Mouse (Mus musculus) MEL (cell line): ENCODE results near the gene S100a1. TPM values are rescaled to one million over a fixed set of nuclear protein-coding genes. Genes with fewer than 3 reads are reported as not detected.

Experiments
- DNase-seq: peaks from one replicate; pipeline ENCODE4 v3.0.0; 2011; ENCODE audit warnings: low read depth, low spot score
- H3K27ac ChIP-seq: 2 replicates; pipeline ENCODE4 v1.5.1; 2012; ENCODE audit warnings: low read depth, mild to moderate bottlenecking, control low read depth, low read length, moderate library complexity; ENCODE audit not compliant: control insufficient read depth
- H3K27me3 ChIP-seq, 2 experiments: fragments of 150-350 bp in 1 of 2; sonication (generic) in 1 of 2; 2 replicates each; pipeline ENCODE4 v1.6.1; 2012; ENCODE audit warnings: low read length in 2 of 2, mild to moderate bottlenecking in 2 of 2, improper control_type of control experiment in 1 of 2, moderate library complexity in 1 of 2; ENCODE audit not compliant: insufficient read depth in 2 of 2, control insufficient read depth in 1 of 2
- H3K36me3 ChIP-seq, 2 experiments: 2 replicates each; pipeline ENCODE4 v1.6.1; 2012 to 2014; ENCODE audit warnings: low read length in 2 of 2, improper control_type of control experiment in 1 of 2, inconsistent platforms in 1 of 2, mild to moderate bottlenecking in 1 of 2; ENCODE audit not compliant: insufficient read depth in 2 of 2, control insufficient read depth in 1 of 2
- H3K4me1 ChIP-seq, 2 experiments: fragments of 150-350 bp in 1 of 2; sonication (generic) in 1 of 2; 2 replicates each; pipeline ENCODE4 v1.6.1; 2012; ENCODE audit warnings: low read length in 2 of 2, improper control_type of control experiment in 1 of 2, mild to moderate bottlenecking in 1 of 2; ENCODE audit not compliant: insufficient read depth in 2 of 2, control insufficient read depth in 1 of 2
- H3K4me3 ChIP-seq, 2 experiments: fragments of 150-350 bp in 1 of 2; sonication (generic) in 1 of 2; 2 replicates each; pipeline ENCODE4 v1.5.1; 2012; ENCODE audit warnings: low read depth in 2 of 2, low read length in 2 of 2, mild to moderate bottlenecking in 2 of 2, moderate library complexity in 2 of 2, control low read depth in 1 of 2, improper control_type of control experiment in 1 of 2; ENCODE audit not compliant: control insufficient read depth in 1 of 2, insufficient read depth in 1 of 2
- H3K79me2 ChIP-seq: 2 replicates; pipeline ENCODE4 v1.6.1; 2012; ENCODE audit warnings: mild to moderate bottlenecking, low read length, moderate library complexity; ENCODE audit not compliant: control insufficient read depth, poor library complexity, insufficient read depth
- H3K9ac ChIP-seq: 2 replicates; pipeline ENCODE4 v1.6.1; 2012; ENCODE audit warnings: low read depth, mild to moderate bottlenecking, control low read depth, low read length, moderate library complexity; ENCODE audit not compliant: control insufficient read depth, poor library complexity, severe bottlenecking
- H3K9me3 ChIP-seq: fragments of 150-350 bp; sonication (generic); replicated peaks from 2 replicates; pipeline ENCODE4 v1.6.1; 2012; ENCODE audit warnings: mild to moderate bottlenecking, low read length, improper control_type of control experiment, moderate library complexity; ENCODE audit not compliant: insufficient read depth
- JUND ChIP-seq: IDR thresholded peaks from 2 replicates; pipeline ENCODE4 v1.6.1; 2011; ENCODE audit warnings: low read depth, mild to moderate bottlenecking, improper control_type of control experiment, low read length
- MAFK ChIP-seq: IDR thresholded peaks from 2 replicates; pipeline ENCODE4 v1.6.1; 2011; ENCODE audit warnings: low read depth, mild to moderate bottlenecking, low read length, improper control_type of control experiment, borderline replicate concordance
- NELFE ChIP-seq: IDR thresholded peaks from 2 replicates; pipeline ENCODE4 v1.6.1; 2011; ENCODE audit warnings: low read depth, low read length, improper control_type of control experiment
- TAL1 ChIP-seq: IDR thresholded peaks from 2 replicates; pipeline ENCODE4 v1.6.1; 2012; ENCODE audit warnings: mild to moderate bottlenecking, inconsistent platforms, low read length, moderate library complexity, mixed read lengths
- USF1 ChIP-seq: IDR thresholded peaks from 2 replicates; pipeline ENCODE4 v1.6.1; 2014; ENCODE audit warnings: low read depth, mild to moderate bottlenecking, inconsistent platforms, low read length, improper control_type of control experiment, moderate library complexity
- USF2 ChIP-seq, 2 experiments: IDR thresholded peaks; 2 replicates each; pipeline ENCODE4 v1.6.1; 2011 to 2012; ENCODE audit warnings: improper control_type of control experiment in 2 of 2, low read length in 2 of 2, borderline replicate concordance in 1 of 2, inconsistent platforms in 1 of 2, low read depth in 1 of 2, mild to moderate bottlenecking in 1 of 2; ENCODE audit not compliant: insufficient read depth in 1 of 2
- polyA plus RNA-seq, 2 experiments: library from polyadenylated mRNA; stranded (reverse) in 1 of 2; unstranded in 1 of 2; fragments of >175 nt in 1 of 2; fragments of >200 nt in 1 of 2; gene quantifications; 2 replicates each; pipeline versions ENCODE4 v1.2.1 to v1.2.4; 2012; ENCODE audit warnings: low replicate concordance in 2 of 2, low read depth in 1 of 2; ENCODE audit not compliant: insufficient read length in 2 of 2, insufficient read depth in 1 of 2, missing spikeins in 1 of 2
- total RNA-seq: library from RNA; depleted of rRNA; stranded (reverse); fragments of 300-350 nt; gene quantifications from 2 replicates; pipeline ENCODE4 v1.2.3, GENCODE M21; 2012; rRNA removed

Gene S100a1
- total and polyA plus RNA-seq, 3 experiments: 14.4 to 22.2 TPM; not detected in 1

- no peaks in the 10 kb centered on the region for H3K4me1 ChIP-seq
- H3K79me2 ChIP-seq: no peaks in the 10 kb centered on the region
- H3K36me3 ChIP-seq: no peaks in the 10 kb centered on the region
- DNase-seq: no peak
- no peak overlapping the region for H3K27ac ChIP-seq
- H3K27me3 ChIP-seq: peaks cover 8 to 13% of the 10 kb centered on the region in 2 experiments
- TF ChIP-seq USF2 (IDR thresholded peaks at IDR 0.05; ENCODE audit: borderline replicate concordance in 1 of 2, insufficient read depth in 1 of 2, low read depth in 1 of 2, low read length in 2 of 2) (no peak), JUND (no peak), USF1 (no peak), NELFE (no peak), MAFK (no peak), TAL1 (no peak)
- H3K9ac ChIP-seq: no peak overlapping the region
- H3K4me3 ChIP-seq: no peak overlapping the region
- no peaks in the 10 kb centered on the region for H3K9me3 ChIP-seq
Observed at GRCm38 (mm10) chr3:90461935-90462334, 52.3 kb downstream of the S100a1 start.

Other genes with a start within 250 kb of the S100a1 start
- 10.3 and 11.6 TPM in 2 replicates for gene Dennd4b, start 249.2 kb downstream of the S100a1 start, total RNA-seq
- 10 to 100 TPM in 1 of 2 experiments, not detected in 1; 27.1 TPM for gene Dennd4b, start 249.2 kb downstream of the S100a1 start, polyA plus RNA-seq
- 9.1 and 12.3 TPM in 2 replicates for gene Gatad2b, start 221.2 kb downstream of the S100a1 start, total RNA-seq
- gene Gatad2b, start 221.2 kb downstream of the S100a1 start, polyA plus RNA-seq: 10 to 100 TPM in 1 of 2 experiments, not detected in 1; 37.6 TPM
- 1.4 and 1.9 TPM in 2 replicates for gene Slc27a3, start 124.5 kb downstream of the S100a1 start, total RNA-seq
- 1 to 10 TPM in 1 of 2 experiments, not detected in 1; 2.8 TPM for gene Slc27a3, start 124.5 kb downstream of the S100a1 start, polyA plus RNA-seq
- 55.9 and 58.5 TPM in 2 replicates for gene Ints3, start 80.8 kb downstream of the S100a1 start, total RNA-seq
- gene Ints3, start 80.8 kb downstream of the S100a1 start, polyA plus RNA-seq: 100 to 1,000 TPM; 101 to 115 TPM
- gene Npr1, start 48.5 kb downstream of the S100a1 start, total RNA-seq: not detected in 2 replicates
- under 1 TPM in 1 of 2 experiments, not detected in 1; 0.11 TPM for gene Npr1, start 48.5 kb downstream of the S100a1 start, polyA plus RNA-seq
- 162 and 175 TPM in 2 replicates for gene Ilf2, start 38.3 kb downstream of the S100a1 start, total RNA-seq
- 100 to 1,000 TPM; 107 to 223 TPM for gene Ilf2, start 38.3 kb downstream of the S100a1 start, polyA plus RNA-seq
- 24.5 and 25.2 TPM in 2 replicates for gene Snapin, start 23.4 kb downstream of the S100a1 start, total RNA-seq
- 10 to 100 TPM in 1 of 2 experiments, not detected in 1; 46.8 TPM for gene Snapin, start 23.4 kb downstream of the S100a1 start, polyA plus RNA-seq
- gene Chtop, start 4.9 kb downstream of the S100a1 start, total RNA-seq: 201 and 202 TPM in 2 replicates
- 100 to 1,000 TPM in 1 of 2 experiments, not detected in 1; 320 TPM for gene Chtop, start 4.9 kb downstream of the S100a1 start, polyA plus RNA-seq
- 26.1 and 29.9 TPM in 2 replicates for gene S100a13, start within 50 bp of the S100a1 start, total RNA-seq
- gene S100a13, start within 50 bp of the S100a1 start, polyA plus RNA-seq: 10 to 100 TPM in 1 of 2 experiments, not detected in 1; 22.0 TPM
- gene S100a14, start 12.5 kb upstream of the S100a1 start, total RNA-seq: not detected in 2 replicates
- not detected for gene S100a14, start 12.5 kb upstream of the S100a1 start, polyA plus RNA-seq
- not detected in 2 replicates for gene S100a16, start 22.9 kb upstream of the S100a1 start, total RNA-seq
- gene S100a16, start 22.9 kb upstream of the S100a1 start, polyA plus RNA-seq: not detected
- gene S100a3, start 46.2 kb upstream of the S100a1 start, total RNA-seq: 0.04 TPM in 1 of 2 replicates, not detected in the other
- under 1 TPM in 1 of 2 experiments, not detected in 1; 0.03 TPM for gene S100a3, start 46.2 kb upstream of the S100a1 start, polyA plus RNA-seq
- gene S100a2, start 75.9 kb upstream of the S100a1 start, total RNA-seq: not detected in 2 replicates
- gene S100a2, start 75.9 kb upstream of the S100a1 start, polyA plus RNA-seq: not detected
- not detected in 2 replicates for gene Gm42674, start 87.5 kb upstream of the S100a1 start, total RNA-seq
- not detected for gene Gm42674, start 87.5 kb upstream of the S100a1 start, polyA plus RNA-seq
- gene S100a4, start 89.4 kb upstream of the S100a1 start, total RNA-seq: 0.73 and 0.82 TPM in 2 replicates
- 1 to 10 TPM in 1 of 2 experiments, not detected in 1; 2.3 TPM for gene S100a4, start 89.4 kb upstream of the S100a1 start, polyA plus RNA-seq
- not detected in 2 replicates for gene S100a5, start 94.1 kb upstream of the S100a1 start, total RNA-seq
- gene S100a5, start 94.1 kb upstream of the S100a1 start, polyA plus RNA-seq: not detected
- 0.85 and 2.1 TPM in 2 replicates for gene S100a6, start 98.5 kb upstream of the S100a1 start, total RNA-seq
- 1 to 10 TPM in 1 of 2 experiments, not detected in 1; 4.7 TPM for gene S100a6, start 98.5 kb upstream of the S100a1 start, polyA plus RNA-seq
- gene S100a7a, start 139.6 kb upstream of the S100a1 start, total RNA-seq: not detected in 2 replicates
- gene S100a7a, start 139.6 kb upstream of the S100a1 start, polyA plus RNA-seq: not detected
- not detected in 2 replicates for gene S100a8, start 154.6 kb upstream of the S100a1 start, total RNA-seq
- gene S100a8, start 154.6 kb upstream of the S100a1 start, polyA plus RNA-seq: not detected
- not detected in 2 replicates for gene S100a9, start 181.3 kb upstream of the S100a1 start, total RNA-seq
- not detected for gene S100a9, start 181.3 kb upstream of the S100a1 start, polyA plus RNA-seq
- not detected in 2 replicates for gene Pglyrp4, start 212.5 kb upstream of the S100a1 start, total RNA-seq
- gene Pglyrp4, start 212.5 kb upstream of the S100a1 start, polyA plus RNA-seq: not detected